Mouse (Mus musculus): ENCODE measurements around the gene Tbrg4.

DNA sequence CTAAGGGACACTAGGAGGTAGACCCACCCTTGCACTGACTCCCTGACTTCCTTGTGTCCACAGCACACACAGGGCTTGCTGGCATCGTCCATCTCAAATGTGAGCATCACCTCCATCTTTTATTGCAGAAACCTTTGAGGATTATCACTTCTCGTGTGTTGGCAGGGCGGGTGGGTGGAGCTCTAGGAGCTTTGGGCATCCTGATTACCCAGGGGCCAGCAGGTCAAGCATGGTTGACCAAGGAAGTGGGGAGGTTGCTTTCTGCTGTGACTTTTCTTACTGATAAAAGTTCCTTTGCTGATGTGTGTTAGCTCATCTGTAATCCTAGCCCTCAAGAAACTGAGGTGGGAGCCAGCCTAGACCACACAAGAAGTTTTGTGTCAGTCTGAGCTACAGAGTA is 49.7 kb downstream of the Tbrg4 start:
- TF ChIP-seq GATA1 (IDR thresholded peaks at IDR 0.05; ENCODE audit: borderline replicate concordance, low read length): no peak
- no peak for TF ChIP-seq FLI1 (IDR thresholded peaks at IDR 0.05; ENCODE audit: low read length)
